Mouse (Mus musculus) heart, postnatal 0 days (tissue): ENCODE measurements at regions not wholly inside any gene's neighbourhood (a gene's known extent, or its start where the extent isn't known, plus 50 kb on each side); places are given as distances from the start of the nearest gene placed in this dataset.

Experiments used
- CTCF ChIP-seq: IDR thresholded peaks from 2 replicates; pipeline ENCODE4 v1.5.1; 2016; ENCODE audit warnings: antibody characterized with exemption, control low read depth, low read depth
- EP300 ChIP-seq: IDR thresholded peaks from 2 replicates; pipeline ENCODE4 v1.6.1; 2016; ENCODE audit warnings: antibody characterized with exemption, low read depth

GRCm38 (mm10) chr10:8936369-8936768, 50.5 kb upstream of the Sash1 start:
- TF ChIP-seq CTCF = no peak
- no peak for TF ChIP-seq EP300
